Mouse (Mus musculus) forelimb bud, embryonic 11.5 days (tissue): ENCODE measurements around the gene Tmem54.

Experiments
- DNase-seq: peaks from one replicate; pipeline ENCODE4 v3.0.0-alpha.2; 2012; ENCODE audit warnings: low read depth, low spot score

Gene Tmem54

DNA sequence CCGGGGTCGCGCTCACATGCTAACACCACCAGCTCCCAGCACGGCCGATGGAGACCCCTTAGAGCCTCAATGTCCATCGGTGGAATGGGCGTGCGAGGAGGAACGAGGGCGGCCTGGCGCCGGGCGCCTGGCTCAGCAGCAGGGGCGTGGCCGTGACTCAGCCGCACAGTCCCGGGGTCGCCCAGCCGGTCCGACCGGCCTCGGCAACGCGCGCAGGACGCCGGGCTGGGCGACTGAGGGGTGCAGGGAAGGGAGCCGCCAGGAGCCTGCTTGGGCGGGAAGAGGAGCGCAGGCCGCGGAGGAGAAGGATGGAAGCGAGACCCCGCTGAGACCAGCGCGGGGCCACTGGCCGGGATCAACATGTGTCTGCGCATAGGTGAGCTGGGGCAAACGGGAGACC lies at the start of gene Tmem54:
Gene Tmem54, plus strand, starts transcription at position 193 of the 400 bp plus-strand sequence.
- DNase-seq: no peak

DNA sequence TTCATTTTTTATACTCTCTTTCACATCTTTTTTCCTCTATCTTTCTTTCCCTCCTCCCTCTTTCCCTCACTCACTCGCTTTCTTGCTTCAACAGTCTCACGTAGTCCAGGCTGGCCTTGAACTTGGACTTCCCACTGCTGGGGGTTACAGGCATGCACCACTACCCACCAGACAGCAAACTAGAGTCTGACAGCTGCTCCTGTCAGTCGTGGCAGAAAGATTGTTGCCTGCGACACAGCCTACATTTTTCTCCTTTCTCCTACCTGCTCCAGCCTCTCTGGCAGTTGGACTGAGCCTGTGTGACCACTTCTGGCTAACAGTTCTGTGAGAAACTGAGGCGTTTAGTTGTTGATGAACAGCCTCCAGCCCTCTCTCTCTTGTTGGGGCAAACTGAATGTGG lies 49.8 kb upstream of the Tmem54 start:
- no peak for DNase-seq

DNA sequence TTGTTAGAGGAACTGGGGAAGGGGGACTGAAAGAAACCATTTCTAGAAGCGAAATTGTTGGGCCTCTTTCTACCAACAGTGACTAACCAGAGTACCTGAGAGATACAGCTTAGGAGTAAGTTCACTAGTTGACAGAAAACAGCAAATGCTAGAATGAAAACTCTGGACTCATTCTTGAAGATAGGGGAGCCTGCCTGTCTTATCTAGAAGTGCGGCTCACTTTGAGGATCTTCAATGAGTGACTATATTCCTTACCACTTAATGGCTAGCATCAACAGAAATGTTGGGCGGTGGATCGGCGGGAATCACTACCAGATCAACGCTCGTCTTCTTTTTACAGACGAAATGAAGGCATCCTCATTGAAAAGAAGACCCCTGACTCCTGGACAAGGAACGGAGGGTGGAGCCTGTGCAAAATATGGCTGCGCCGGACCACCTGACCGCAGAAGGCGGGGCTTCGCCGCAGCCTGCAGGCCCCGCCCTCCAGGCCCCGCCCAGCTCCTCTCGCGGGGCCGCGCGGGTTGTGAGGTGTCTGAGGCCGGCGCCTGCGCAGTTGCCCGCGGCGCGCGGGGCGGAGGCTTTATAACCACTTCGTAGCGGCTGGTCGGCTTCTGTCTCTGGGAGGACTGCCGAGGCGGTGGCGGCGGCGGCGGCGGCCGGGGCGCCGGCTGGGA lies 47.7 kb upstream of the Tmem54 start:
- DNase-seq: peak; percentile 96

DNA sequence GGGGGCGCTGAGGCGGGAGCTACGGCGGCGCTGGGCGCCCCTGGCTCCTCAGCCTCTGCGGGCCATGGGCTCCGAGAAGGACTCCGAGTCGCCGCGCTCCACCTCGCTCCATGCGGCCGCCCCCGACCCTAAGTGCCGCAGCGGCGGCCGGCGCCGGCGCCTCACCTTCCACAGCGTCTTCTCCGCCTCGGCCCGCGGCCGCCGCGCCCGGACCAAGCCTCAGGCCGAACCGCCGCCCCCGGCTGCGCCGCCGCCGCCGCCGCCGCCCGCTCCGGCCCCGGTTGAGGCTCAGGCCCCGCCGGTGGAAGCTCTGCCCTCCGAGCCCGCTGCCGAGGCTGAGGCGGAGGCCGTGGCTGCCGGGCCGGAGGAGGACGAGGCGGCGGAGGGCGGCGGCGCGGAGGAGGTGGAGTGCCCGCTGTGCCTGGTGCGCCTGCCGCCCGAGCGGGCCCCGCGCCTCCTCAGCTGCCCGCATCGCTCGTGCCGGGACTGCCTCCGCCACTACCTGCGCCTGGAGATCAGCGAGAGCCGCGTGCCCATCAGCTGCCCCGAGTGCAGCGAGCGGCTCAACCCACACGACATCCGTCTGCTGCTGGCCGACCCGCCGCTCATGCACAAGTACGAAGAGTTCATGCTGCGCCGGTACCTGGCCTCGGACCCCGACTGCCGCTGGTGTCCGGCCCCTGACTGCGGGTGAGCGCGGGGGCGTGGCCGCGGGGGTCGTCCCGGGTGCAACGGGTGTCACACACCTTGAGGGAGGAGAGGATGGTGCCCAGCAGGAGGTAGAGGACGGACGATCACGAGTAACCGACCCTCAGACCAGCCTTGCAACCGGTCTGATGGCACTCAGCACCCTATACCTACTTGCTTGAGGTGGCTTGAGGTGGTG lies 46.9 kb upstream of the Tmem54 start, which contains the start of gene Rnf19b:
Gene Rnf19b, plus strand, starts transcription at position 65 of the 886 bp plus-strand sequence.
- no peak for DNase-seq

DNA sequence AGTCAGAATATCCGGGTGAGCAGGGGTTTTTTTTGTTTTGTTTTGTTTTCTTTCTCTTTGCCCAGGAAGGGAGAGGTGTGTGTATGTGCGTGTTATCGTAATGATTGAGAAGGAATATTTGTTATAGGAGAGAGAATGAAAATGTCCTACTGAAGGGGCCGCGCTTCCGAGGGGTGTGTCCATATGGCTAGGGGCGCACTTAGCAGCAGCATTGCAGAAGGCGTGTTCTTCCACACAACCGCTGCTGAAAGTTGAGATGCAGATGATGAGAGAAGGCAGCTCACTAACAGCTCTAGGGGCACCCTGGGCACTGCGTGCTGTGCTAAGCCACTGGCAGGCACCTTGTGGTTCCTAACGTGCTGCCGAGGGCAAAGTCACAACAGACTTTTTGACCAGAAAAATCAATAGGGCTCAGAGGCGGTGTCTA lies 46.2 kb upstream of the Tmem54 start:
- peak; percentile 40 for DNase-seq

DNA sequence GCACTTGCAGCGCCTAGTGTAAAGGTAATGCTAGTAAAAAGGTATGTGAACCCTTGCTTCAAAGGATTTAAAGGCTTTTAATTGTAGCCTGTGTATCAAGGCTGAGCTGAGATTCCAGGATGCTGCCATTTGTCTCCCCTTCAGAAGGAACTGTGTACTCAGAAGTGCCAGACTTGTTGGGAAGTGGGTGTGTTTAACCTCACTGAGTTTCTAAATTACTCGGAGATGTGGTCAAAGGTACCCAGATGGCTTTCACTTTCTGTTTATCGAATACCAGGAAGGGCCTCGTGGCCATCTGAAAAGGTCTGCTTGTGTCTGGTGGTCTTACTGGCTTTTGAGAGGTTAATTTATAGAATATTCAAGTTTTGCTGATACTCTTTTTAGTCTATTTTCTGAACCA lies 45.4 kb upstream of the Tmem54 start:
- no peak for DNase-seq

DNA sequence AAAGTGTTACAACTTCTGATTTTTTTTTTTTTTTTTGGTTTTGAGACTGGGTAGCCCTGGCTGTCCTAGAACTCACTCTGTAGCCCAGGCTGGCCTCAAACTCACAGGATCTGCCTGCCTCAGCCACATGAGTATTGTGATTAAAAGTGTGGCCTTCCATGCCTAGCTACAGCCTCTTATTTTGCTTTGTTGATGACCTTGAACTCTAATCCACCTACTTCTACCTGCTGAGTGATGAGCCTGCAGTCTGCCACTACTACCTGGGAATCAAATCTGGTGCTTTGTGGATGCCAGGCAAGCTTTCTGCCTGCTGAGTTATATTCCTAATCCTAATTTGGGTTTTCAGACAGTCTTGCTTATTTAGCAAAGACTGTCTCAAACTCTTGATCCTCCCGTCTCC lies 43.9 kb upstream of the Tmem54 start:
- DNase-seq: no peak

DNA sequence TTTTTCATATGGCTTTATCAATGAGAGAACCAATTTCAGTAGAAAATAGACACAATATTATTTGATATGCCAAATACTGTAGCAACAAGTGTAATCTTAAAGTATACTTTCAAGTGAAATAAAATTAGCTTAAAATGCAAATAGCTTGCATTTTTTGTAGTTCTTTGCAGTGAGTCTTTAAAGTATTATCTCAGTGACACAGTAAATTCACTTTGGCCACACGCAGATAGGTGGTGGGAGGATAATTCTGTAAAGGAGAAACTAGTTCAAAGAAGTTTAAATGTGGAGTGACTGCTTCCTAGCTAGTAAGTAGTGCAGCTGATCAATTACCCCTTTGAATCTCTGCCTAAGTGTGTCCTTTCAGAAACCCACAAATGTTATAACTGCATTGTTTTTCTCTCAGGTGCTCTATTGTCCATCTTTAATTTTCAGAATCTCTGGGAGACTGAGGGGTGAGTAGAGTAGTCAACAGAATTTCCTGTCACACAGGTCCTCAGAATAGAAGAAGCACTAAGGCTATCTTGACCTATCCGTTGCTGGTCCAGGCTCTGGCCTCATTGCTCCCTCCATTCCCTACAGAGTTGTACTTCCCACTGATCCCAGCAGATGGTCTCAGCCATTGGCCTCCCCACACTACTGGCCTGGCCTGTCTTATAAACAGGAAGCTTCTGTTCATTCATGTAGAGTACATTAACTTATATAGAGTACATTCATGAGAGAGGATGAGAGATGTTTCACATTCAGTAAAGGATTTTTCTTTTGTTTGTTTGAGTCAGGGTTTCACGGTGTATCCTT lies 42.9 kb upstream of the Tmem54 start:
- no peak for DNase-seq

DNA sequence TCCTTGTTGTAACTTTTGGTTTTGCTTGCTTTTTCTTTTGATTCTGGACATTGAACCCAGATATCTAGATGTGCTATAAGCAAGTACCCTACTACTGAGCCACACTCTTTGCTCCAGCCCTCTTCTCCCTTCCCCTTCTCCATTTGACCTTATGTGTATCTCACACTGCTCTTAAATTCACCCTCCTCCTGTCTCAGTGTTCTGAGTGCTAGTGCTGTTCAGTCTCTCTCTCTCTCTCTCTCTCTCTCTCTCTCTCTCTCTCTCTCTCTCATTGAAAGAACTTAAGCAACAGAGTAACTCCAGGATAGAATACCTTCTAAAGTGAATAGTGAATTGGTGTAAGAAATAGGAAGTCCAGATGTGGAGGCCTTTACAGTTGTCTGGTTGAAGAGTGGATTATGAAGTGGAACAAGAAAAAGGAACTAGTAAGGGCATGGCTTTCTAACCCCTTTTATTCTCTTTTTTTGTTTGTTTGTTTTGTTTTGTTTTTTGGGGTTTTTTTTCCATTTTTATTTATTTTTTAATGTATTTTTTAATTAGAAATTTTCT lies 39.6 kb upstream of the Tmem54 start:
- no peak for DNase-seq

DNA sequence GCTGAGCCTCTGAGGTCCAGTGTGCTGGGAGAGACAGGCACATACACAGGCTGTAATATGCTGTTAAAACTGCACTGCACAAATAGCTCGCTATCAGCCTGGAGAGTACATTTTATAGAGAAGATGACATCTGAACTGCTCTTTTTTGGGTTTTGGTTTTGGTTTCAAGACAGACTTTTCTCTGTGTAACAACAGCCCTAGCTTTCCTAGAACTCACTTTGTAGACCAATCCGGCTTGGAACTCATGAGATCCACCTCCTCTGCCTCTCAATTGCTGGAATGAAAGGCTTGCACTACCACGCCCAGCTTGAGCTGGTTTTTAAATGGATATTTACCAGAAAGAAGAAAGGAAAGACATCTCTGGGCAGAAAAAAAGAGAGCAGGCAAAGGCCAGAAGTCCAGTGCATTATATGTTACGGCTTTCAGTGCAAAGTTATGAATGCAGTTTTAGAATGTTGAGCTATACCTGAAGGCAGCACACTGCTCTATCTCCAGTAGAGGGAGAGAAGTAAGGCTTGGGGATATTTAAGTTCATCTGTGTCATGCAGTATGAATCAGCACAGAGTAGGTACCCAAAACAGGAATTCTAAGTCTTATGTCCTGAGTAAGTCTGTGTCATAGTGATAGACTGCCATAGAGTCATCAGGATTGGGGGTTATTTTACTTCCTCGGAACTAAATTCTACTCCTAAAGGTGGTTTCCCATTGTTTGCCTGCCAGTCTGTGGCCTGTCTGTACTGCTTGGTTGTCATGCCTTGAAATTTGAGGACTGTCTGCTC lies 37.5 kb upstream of the Tmem54 start:
- no peak for DNase-seq

DNA sequence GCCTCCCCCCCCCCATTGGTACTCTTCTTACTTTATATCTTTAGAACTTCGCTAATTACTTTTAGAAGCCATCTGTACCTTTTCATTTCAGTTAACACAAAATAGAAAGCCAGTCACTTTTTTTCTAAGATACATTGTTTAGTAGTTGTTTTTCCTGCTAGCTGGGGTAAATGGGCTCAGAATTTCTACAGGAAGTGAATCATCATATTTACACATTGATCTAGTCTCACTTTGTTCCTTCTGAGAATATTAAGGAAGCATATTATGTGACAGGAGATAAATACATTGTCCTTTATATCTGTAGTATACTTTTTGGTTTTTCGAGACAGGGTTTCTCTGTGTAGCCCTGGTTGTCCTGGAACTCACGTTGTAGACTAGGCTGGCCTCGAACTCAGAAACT lies 36.5 kb upstream of the Tmem54 start:
- DNase-seq: no peak

DNA sequence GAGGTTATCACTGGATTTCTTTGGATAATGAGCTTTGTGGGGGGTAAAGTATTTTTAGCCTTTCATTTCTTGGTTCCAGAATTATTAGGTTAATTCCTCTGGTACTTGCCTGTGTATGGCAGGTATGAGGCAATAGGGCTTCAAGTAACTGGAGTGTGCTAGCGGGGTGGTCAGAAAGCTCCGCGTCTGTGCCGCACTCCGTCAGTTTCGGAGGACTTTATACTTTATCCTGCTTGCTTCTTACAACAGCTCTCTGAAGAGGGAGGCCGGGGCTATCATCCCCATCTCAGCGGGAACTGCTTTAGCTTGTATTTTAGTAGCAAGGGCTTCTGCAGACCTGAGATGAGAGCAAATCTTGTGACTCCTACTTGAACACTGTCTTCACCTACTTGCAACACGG lies 26.2 kb upstream of the Tmem54 start:
- no peak for DNase-seq

DNA sequence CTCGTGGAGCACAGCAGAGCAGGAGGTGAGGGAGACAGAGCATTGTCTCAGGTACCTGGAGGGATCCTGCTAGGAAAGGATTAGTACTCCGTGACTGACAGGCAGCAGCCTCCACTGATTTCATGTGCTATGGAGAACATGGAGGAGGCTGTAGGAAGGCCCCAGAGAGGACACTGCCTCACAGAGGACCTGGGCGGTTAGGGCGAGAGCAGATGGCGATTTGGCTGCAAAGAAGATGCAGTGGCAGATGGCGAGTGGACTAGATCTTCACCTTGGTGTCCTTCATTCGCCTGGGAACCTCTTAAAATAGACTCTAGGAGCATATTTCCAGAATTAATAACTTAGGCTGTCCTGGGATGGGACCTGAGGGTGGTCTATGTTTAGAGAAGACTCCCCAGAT lies 24.3 kb upstream of the Tmem54 start:
- no peak for DNase-seq

DNA sequence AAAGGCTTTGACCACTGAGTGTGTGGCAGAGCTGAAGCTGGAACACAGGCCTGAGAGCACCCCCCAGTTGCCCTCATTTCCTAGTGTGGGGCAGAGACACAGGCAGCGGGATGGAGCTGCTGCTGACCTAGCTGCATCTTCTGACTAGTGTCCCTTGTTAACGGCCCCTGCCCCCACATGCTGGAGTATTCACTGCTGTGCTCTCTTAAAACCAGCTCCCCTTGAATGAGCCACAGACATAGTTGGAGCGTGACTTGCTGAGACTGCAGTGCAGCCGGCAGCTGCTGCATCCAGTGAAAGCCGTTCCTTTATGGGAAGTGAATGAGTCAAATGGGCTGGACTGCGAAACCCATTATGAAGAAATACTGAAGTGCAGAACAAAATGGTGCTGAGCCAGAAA lies 23.8 kb upstream of the Tmem54 start:
- no peak for DNase-seq

DNA sequence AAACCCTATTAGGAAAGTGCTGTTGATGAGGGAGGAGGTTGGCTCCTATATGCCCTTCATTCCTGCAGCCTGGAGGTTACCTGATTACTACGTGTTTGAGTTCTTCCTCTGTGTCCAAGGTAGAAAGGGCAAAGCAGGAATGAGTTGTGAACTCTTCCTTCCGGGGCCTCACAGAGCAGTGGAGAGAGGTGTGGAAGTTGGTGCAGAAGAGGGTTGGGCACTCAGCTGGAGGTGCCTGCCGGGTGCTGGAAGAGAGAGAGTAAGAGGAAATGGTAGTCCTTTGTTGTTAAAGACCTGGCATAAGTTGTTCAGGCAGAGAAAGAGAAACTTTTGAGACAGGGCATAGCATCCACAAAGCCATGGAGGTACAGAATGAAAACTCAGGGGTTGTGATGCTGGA lies 23.4 kb upstream of the Tmem54 start:
- DNase-seq: no peak

DNA sequence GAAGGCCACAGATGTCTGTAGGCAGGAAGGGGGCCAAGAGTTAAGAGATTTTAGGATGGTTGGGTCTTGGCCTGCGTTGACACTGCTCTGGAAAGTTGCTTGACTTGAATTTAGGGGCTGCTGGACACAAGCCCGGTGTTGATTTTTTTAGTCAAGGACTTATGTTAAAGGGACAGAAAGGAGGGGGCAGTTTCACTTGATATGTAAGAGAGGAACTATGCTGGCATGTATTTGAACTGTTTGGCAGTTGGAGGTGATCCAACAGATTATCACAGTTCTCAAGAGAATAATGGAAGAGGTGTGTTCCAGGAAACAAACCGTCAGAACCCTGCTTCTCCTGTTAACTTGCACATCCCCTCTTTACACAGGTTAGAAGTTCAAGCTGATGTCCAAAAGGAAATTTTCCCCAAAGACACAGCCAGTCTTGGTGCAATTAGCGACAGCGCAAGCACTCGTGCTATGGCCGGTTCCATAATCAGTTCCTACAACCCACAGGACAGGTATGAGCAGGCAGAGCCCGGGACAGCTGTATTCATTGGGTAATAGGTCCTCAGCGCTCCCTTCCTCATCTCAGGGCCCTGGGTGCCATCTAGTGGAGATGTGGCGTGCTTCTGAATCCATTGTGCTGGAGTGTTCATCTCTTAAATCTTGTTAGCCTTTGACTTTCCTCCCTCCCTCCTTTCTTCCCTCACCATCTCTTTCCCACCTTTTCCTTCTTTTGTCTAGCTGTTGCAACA lies 22.8 kb upstream of the Tmem54 start:
- peak; percentile 57 for DNase-seq

DNA sequence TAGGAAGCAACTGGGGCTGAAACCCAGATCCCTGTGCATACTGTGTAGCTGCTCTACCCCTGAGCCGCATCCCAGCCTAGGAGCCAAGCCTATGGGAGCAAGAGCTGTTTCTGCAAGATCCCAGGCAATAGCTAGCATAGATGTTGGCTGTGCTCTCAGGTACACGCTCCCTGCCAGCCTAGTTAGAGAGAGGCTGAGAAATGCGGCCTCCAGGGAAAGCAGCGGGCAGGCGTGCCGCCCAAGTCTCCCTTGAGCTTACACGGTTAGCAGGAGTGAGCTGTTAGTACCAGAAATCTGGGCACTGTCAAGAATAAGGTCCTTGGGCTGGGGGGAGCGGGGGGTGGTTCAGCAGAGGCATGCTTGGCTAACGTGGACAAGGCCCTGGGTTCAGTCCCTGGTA lies 20.5 kb upstream of the Tmem54 start:
- DNase-seq: no peak

DNA sequence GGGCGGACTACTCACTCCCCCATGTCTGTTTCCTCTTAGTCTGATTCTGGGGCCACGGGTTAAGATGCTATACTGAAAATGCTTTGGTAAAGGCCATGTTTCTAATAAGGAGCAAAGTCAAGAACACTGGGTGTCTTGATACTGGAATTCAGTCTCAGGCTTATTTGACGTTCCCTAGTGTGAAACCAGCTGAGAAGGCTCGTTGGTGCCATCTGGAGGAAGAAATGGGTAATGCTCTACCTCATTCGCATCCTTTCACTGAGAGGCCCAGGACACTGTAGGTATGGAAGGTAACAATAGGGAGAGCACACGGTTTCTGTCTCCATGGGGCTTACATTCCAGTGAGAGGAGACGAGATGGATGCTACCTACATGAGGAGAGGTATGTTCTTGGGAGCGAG lies 19.3 kb upstream of the Tmem54 start:
- peak; percentile 80 for DNase-seq

DNA sequence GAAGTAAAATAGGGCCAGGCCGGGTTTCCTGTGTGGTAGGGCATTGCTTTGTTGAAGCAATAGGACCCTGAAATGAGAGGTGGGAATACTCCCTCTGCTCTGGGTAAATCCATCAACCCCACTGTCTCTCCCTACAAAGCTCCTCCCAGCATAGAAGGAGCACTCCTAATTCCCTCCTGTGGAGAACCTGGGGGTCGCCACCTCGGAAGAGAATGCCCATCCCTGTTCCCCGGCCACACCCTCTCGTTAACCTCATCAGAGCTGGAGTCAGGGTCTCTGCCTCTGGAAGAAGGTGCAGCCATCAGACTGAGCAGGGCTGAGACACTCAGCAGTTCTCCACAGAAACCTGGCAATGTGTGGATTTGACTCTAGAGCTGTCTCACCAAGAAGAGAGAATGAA lies 17.5 kb upstream of the Tmem54 start:
- no peak for DNase-seq

DNA sequence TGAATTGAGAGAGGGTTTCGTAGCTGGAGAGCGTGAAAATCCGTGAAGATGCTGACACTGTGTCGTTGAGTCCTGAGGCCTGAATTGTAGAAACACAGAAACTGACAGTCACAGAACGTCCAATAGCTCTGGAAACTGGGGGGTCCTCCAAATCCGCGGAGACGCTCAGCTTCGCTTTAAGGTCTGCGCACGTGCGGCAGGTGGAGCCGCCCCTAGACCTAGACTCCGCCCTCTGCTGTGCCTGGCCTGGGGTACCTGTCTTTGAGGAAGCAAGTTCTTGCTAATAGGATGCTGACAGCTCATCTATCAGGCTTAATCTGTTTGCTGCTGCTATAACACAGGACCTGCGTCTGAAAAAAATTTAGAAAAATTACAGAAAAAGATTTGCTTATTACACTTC lies 10.1 kb upstream of the Tmem54 start:
- no peak for DNase-seq
